8 mouse cellular contexts compared by ENCODE assay signal in the genomic region with DNA sequence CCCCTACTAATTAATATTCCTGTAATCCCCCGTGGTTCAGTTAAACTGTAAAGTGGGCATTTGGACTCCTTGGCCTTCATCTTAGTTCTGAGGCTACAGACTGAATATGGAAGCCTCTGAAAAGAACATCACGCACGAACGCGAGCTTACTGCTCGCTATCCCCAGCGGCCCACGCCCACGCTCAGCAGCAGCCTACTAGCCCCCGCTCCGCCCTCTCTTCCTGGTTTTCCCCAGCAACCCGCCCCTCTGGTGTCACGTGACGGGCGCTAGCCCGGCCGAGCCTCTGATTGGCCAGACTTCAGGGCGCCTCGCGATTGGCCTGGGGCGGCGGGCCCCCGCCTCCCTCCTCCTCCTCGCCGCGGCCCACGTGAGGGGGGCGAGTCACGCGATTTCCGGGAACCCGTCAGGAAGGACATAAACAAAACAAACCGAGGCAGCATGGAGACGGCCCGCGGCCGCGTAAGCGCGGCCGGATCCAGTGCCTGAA. TPM values are rescaled to one million over a fixed set of nuclear protein-coding genes. Genes with fewer than 3 reads are reported as not detected.
DNase-seq lines count a peak whose midpoint lies in the region; ATAC-seq lines count a peak whose summit lies in the region.

A gene (plus strand): TSS at position 380 of the 488 bp plus-strand sequence.

- DNase-seq in c-Kit-negative CD71-positive TER-119-positive erythroid progenitor cells, embryonic 14.5 days (ENCODE audit: low read depth, low spot score), result peak; percentile 93
- peak; percentile 96 for DNase-seq in fibroblast of lung, adult 2 months (ENCODE audit: low read depth)
- DNase-seq in kidney, postnatal 14 days, result peak; percentile 99
- peak; percentile 99 for DNase-seq in liver, embryonic 13.5 days
- DNase-seq in neural tube, embryonic 10.5 days (ENCODE audit: extremely low spot score, low spot score), result peak; percentile 95

- no peaks in the 10 kb centered on the region for H3K36me3 ChIP-seq in heart, embryonic 14.5 days (ENCODE audit: control insufficient read depth, insufficient read depth, low read length)
- H3K36me3 ChIP-seq in liver, embryonic 13.5 days, result no peaks in the 10 kb centered on the region
- H3K36me3 ChIP-seq in stomach, embryonic 16.5 days (ENCODE audit: control insufficient read depth, insufficient read depth, low read length), result no peaks in the 10 kb centered on the region

- H3K4me1 ChIP-seq in heart, embryonic 14.5 days (ENCODE audit: control insufficient read depth in 2 of 2, insufficient read depth in 2 of 2, low read length in 2 of 2), result peaks cover 5 to 7% of the 10 kb centered on the region in 2 experiments; a peak in 3 of 4 replicates
- H3K4me1 ChIP-seq in liver, embryonic 13.5 days (replicated peaks), result peaks cover 47% of the 10 kb centered on the region
- peaks cover 2% of the 10 kb centered on the region; the same call in 1 of the 2 replicates for H3K4me1 ChIP-seq in stomach, embryonic 16.5 days (ENCODE audit: control insufficient read depth, insufficient read depth, low read length)

- H3K27me3 ChIP-seq in heart, embryonic 14.5 days (ENCODE audit: control insufficient read depth, insufficient read depth, low read length), result no peaks in the 10 kb centered on the region
- no peaks in the 10 kb centered on the region for H3K27me3 ChIP-seq in liver, embryonic 13.5 days
- no peaks in the 10 kb centered on the region for H3K27me3 ChIP-seq in stomach, embryonic 16.5 days (ENCODE audit: control insufficient read depth, insufficient read depth, low read length)

- under 1% methylated on average over 41 of the region's 41 CpGs for WGBS in heart, embryonic 14.5 days
- under 1% methylated on average over 41 of the region's 41 CpGs for WGBS in liver, embryonic 13.5 days (ENCODE audit: insufficient replicate concordance)
- under 1% methylated on average over 41 of the region's 41 CpGs for WGBS in stomach, embryonic 16.5 days

- no peaks in the 10 kb centered on the region for H3K9me3 ChIP-seq in heart, embryonic 14.5 days (ENCODE audit: control insufficient read depth, low read length)
- no peaks in the 10 kb centered on the region for H3K9me3 ChIP-seq in liver, embryonic 13.5 days (replicated peaks)
- H3K9me3 ChIP-seq in stomach, embryonic 16.5 days (replicated peaks; ENCODE audit: control insufficient read depth, low read length), result no peaks in the 10 kb centered on the region

- peak within 1 kb of the TSS; percentile 78 to 90 for H3K27ac ChIP-seq in heart, embryonic 14.5 days (replicated peaks in 1 of 2; ENCODE audit: control insufficient read depth in 1 of 2, insufficient read depth in 1 of 2, low read depth in 2 of 2, low read length in 2 of 2)
- H3K27ac ChIP-seq in liver, embryonic 13.5 days, result peak within 1 kb of the TSS; percentile 93
- peak within 1 kb of the TSS; percentile 92 for H3K27ac ChIP-seq in stomach, embryonic 16.5 days (ENCODE audit: low read length)

- H3K4me3 ChIP-seq in heart, embryonic 14.5 days (ENCODE audit: control insufficient read depth in 1 of 2, insufficient read depth in 1 of 2, low read depth in 1 of 2, low read length in 2 of 2), result peak within 1 kb of the TSS; percentile 77 to 83
- H3K4me3 ChIP-seq in liver, embryonic 13.5 days (replicated peaks), result peak within 1 kb of the TSS; percentile 99
- H3K4me3 ChIP-seq in stomach, embryonic 16.5 days (replicated peaks; ENCODE audit: low read length), result peak within 1 kb of the TSS; percentile 94

- H3K4me2 ChIP-seq in heart, embryonic 14.5 days (ENCODE audit: low read length), result peak within 1 kb of the TSS; percentile 80
- H3K4me2 ChIP-seq in liver, embryonic 13.5 days, result peak within 1 kb of the TSS; percentile 86
- peak within 1 kb of the TSS; percentile 75 for H3K4me2 ChIP-seq in stomach, embryonic 16.5 days (ENCODE audit: low read depth, low read length)

- peak; percentile 86 for ATAC-seq in CD4-positive, CD25-positive, alpha-beta regulatory T cell, adult 4 months
- peak; percentile 81 for ATAC-seq in heart, embryonic 14.5 days (ENCODE audit: insufficient number of reproducible peaks, insufficient read depth, low FRiP score, low read depth)
- ATAC-seq in liver, embryonic 13.5 days (ENCODE audit: low read depth), result peak; percentile 59
- peak; percentile 86 for ATAC-seq in stomach, embryonic 16.5 days (ENCODE audit: insufficient read depth, low FRiP score)

- H3K9ac ChIP-seq in heart, embryonic 14.5 days (ENCODE audit: low read length), result peak within 1 kb of the TSS; percentile 81
- peak within 1 kb of the TSS; percentile 83 for H3K9ac ChIP-seq in liver, embryonic 13.5 days
- peak within 1 kb of the TSS; percentile 80 for H3K9ac ChIP-seq in stomach, embryonic 16.5 days (ENCODE audit: low read length)

RNA-seq across cellular contexts. Expression of the gene that starts here (rescaled TPM):
- 10 to 100 TPM; 60.7 to 69.8 TPM for polyA plus RNA-seq in CD4-positive, CD25-positive, alpha-beta regulatory T cell, adult 4 months (2017; shearing (Covaris generic))
- polyA plus RNA-seq in heart, embryonic 14.5 days (2014; fragmentation: Nextera tagmentation; extraction: Ambion mirVana), result 6.8 and 8.3 TPM in 2 replicates
- 2.2 and 2.3 TPM in 2 replicates for polyA plus RNA-seq in liver, embryonic 13.5 days (2015; fragmentation: Nextera tagmentation; extraction: Ambion mirVana)
- polyA plus RNA-seq in stomach, embryonic 16.5 days (2015; fragmentation: Nextera tagmentation; extraction: Ambion mirVana), result 6.7 and 7.6 TPM in 2 replicates

Comparison
In these comparisons a context has a peak if more than half of its experiments do, and no peak if none do; other contexts are left out.
1. Peak in every context shown above with its lines: DNase-seq, ATAC-seq, H3K4me3 ChIP-seq and H3K27ac ChIP-seq.